Mouse (Mus musculus) gastrocnemius, postnatal 10 days (tissue): ENCODE data around the gene Pcp4. TPM values are rescaled to one million over a fixed set of nuclear protein-coding genes. Genes with fewer than 3 reads are reported as not detected.
A peak's percentile ranks its signal among the peaks of the same experiment; 100 is the strongest.

Experiments used
- DNase-seq: peaks from one replicate; pipeline ENCODE4 v3.0.0; 2021; ENCODE audit warnings: mixed read lengths
- total RNA-seq, 2 experiments: library from RNA; stranded (reverse); gene quantifications; 2 replicates each; pipeline ENCODE4 v1.2.3; 2021

Pcp4 gene
- total RNA-seq, 2 experiments from 2014 or later, result 2.4 TPM; not detected in 1

DNA sequence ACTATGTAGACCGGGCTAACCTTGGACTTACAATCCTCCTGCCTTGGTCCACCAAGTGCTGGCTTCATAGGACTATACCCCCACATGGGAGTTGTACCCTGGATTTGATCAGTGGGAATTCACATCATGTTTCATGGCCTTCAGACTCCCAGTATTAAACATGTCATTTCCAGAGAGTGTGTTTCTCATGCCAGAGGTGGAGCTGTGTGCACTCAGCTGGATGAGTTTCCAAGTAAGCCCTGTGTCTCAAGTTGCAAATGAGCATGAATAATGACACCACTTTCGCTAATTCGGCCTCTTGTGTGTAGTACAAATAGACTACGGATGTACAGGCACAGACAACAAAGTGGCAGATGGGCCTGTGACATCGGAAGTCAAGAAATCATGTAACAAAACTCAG, 20.6 kb downstream of the Pcp4 start:
- DNase-seq, result no peak

DNA sequence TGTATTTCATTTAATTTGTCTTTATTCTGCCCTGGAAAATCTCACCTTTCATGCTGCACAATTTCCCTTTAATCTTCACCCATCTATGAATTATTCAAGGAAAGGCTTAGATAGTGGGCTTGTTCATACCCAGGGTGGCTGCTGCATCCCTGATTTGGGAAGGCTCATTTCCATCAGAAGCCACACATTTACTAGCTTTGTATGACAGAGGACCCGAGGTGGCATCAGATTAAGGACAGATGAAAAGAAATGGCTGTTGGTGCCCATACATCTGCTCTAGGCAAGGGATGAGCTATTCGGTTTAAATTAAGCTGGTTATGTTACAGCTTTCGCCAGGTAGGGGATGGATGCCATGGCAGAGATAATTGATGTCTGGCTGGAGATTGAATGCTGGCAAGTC, 24.1 kb downstream of the Pcp4 start:
- DNase-seq, result no peak

DNA sequence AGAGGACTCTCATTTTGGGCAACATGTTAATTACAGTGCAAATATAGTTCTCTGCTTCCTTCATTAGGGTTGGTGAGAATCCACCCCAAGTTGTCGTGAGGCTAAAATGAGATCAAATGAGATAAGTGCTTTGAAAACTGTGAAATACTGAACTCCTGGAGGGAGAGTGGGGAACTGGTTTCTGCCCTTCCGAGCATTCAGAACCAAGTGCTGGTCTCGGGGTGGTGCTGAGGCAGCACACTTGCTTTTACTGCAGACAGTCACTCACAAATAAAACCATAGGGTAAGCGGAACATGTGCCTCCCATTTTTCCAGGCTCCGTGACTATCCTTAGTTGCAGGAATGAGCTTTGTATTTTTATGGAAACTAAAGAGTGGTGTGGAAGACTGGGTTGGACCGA, 26.7 kb downstream of the Pcp4 start:
- no peak for DNase-seq

DNA sequence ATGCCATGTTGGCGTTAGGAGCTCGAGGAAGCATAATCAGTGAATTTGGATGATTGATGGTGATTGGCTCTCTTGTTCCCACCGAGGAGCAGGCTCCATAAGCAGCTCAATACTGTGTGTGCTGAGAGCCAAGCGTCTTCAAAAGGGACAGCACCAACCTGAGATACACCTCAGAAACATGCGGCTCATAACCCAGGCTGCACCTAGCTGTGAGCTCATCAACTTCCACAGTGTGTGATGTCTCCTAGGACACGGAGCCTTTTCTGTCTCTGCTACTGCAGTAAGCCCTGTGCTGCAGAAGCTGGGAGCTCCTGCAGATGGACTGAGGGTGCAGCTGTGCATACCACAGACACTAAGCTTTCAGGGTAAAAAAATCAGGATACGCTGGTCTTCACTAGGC, 31.5 kb downstream of the Pcp4 start:
- DNase-seq, result no peak

DNA sequence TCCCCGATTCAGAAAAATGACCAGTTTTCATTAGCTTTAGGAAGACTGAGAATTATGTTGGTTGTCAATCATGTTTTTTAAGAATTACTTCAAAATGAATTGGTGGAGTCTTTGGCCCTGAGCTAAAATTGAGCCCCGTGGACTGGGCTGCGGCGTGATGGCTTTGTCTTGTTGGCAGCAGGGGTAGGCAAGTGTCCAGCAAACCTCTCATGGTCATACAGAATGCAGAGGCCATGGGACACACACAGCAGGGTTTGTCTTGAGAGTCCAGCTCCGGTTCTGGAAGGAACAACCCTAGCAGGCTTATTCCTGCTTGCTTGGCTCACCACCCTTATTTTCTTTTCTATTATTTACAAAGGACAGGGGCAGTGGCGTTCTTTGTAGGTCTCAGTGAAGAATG, 33.8 kb downstream of the Pcp4 start:
- DNase-seq, result no peak

DNA sequence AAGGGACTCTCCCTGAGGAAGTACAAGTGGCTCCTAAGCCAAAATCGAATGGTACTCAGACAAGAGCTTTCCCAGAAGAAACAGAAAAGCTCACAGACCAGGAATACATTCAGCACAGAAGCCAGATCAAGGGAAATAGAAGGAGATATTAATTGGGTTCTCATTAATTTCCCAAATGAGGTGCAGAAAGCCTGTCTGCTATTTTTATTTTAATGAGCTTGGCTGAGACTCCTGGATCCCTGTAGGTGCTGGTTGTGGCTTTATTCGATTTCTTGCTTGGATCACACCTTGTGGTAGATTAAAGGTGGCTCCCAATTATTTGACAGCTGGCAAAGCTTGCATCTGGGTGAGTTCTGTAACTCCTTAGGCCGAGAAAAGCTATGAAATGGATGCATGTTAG, 35.2 kb downstream of the Pcp4 start:
- DNase-seq, result no peak

DNA sequence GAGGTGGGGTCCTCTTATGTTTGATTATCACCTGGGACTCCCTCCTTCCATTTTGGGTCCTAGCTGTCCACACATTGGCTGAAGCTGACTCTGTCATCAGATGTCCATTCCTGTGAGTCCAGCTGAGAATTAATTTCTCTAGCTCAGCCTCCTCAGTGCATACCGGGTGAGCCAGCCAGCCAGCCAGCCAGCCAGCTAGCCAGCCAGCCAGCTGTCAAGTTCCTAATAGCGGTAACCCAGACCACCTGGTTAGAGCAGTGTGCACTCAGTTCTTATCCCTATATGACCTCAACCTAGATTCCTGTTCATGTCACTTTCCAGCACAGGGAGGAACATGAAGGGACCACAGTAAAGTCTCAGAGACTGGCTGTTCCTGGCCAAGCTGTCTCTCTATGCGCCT, 47.1 kb downstream of the Pcp4 start:
- peak; percentile 28 for DNase-seq

DNA sequence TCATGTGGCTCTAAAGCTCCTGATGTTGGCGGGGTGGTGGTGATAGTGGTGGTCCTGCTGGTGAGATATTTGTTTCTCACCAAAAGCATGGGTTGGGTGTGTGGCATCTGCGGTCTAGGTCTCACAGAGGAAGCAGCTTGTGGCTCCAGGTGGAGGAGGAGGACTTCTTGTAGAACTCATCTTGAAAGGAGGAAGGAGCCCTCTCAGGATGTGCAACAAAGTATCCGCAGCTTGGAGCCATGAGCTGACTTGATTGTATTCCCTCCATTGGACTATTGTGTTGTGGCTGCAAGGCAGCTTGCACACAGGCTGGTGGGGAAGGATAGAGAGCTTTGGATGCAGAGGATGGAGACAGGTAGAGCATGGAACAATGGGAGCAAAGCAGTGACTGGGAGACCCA, 60.1 kb downstream of the Pcp4 start:
- DNase-seq, result no peak

DNA sequence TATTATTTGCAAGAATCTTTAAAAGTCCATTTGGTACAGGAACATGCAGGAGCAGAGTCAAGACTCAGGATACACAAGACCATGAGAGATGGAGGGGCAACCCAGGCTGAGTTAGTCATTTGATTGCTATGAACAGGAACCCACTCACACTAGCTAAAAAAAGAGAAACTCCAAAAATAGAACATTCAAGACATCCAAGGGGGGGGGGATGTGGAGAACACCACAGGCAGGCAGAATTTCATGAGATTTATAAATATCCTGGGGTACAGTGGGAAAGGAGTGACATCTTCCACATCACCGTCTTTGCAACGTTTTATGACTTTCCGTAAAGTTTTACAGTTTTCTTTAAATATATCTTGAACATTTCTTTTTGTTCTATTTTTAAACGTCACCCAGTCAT, 61.1 kb downstream of the Pcp4 start:
- DNase-seq, result no peak

DNA sequence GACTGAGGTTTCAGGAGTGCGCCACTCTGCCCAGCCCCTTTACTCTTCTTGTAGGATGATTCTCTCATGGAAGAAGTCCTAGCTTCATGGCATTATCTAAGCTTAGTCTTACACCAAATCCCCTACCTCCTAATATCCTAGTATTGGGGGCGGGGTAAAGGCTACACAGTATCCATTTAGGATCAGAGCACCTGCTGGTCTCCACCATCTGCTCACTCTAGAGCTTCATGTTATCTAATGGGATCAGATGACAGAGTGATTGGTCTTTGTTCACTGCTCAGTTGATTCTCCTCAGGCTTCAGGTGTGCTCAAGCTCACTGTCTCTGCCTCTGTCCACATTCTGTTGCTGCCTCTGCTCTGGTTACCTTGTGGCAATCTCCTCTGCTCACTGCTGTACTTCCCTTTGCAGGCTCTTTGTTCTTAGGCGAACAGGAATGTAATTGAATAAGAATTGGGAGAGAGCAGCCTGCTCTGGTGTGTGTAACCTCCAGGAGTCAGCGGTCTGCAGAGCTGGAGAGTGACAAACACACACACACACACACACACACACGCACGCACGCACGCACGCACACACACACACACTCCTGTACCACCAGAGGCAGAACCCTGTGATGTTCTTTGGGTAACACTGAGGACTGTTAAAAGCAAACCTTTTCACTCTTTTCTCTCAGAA, 62.6 kb downstream of the Pcp4 start:
- DNase-seq, result no peak

DNA sequence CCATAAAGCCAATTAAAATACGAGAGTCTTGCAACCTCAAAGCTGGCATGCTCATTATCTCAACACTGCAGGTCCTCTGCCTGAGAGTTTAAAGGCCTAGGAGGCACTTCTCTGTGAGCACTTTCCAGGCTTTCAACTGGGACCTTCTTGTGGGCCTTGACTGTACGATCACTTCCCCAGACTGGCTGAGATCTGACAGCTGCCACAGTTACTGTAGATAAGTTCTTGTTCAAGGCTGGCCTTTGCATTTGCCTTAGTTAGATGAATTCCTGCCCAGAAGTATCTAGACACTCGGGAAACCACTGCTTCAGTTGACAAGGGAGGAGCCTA, 63.1 kb downstream of the Pcp4 start:
- no peak for DNase-seq

DNA sequence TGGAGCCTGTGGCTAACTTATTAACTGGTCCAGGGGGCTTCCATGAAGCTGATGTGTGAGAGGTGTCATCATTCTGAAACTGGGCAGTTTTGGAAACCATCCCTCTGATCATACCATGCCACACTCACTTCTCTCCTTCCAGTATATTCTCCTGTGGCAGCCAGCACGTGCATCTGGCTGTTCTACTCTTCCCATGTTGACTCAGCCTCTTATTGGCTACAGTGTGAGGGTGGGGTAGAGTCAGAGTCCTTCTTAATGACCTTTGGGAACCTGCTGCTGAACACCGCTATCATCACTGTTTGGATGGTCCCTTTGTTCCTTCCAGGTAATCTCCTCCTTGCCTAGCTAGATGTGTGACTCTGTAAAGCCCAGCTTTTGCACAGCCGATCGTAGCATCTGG, 63.6 kb downstream of the Pcp4 start:
- no peak for DNase-seq

DNA sequence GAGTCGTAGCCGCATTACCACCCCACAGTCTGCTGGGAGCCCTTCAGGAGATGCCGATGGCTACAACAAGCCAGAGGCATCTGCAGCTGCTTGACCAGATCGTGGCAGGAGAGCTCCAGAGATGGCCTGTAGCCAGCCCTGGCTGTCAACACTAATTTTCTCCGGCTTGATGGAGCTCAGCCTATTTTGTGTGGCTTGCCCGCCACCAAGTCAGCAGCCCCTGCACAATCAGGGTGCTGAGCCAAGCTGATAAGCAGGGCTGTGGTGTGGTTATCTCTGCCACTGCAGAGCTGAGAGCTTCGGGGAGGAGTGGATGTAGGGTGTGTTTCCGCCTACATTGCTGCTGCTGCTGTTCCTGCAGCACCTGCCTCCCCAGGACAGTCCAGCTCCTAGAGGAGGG, 66.3 kb downstream of the Pcp4 start:
- DNase-seq, result no peak

DNA sequence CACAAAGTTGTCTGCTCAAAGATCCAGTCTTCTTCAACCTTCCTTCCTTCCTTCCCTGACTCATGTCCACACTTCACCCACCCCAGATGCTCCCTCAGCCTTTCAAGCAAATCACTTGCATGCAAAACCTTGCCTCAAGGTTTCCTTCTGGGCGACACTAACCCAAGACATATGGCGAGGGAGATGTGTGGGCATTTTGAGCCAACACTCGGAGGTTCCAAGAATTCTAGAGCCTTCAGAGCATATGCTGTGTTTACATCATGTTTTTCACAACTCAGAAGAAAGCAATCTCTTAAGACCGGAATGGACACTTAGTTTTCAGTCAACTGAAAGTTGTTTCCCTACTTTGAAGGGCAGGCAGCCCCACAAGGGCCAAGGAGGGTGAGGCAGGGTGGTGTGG, 67.9 kb downstream of the Pcp4 start:
- no peak for DNase-seq

DNA sequence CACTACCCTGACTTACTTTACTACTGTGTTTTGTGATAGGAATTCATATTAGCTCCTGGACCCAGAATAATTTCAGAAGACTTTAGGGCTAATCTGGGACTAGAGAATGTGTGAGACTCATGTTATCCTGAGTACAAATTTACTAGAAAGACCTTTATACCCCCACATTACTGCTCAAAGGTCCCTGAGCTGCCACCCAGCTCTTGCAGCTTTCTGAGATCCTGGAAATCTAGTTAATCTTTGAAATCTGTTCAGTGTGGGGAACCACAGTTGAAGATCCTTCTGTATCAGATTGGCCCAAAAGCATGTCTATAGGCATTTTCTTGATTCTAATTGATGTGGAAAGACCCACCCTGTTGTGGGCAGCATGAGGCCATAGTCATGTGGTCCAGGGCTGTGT, 69.0 kb downstream of the Pcp4 start:
- no peak for DNase-seq

DNA sequence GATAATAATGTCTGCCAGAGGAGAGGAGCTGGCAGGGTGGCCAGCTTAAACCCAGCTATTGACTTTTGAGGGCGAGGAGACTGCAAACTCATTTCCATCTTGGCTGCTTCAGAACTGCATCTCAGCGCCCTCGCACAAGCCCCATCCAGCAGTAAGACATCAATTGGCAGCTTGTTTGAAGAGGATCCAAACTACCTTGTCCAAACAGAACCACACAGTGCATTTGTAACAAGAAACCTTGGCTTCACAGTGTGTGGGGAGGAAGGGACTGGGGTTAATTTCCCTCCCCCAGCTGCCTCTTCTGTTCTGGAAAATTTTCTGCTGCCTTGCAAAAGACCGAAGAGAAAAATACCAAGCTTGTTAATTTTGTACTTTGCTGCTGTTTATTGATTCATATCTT, 71.7 kb downstream of the Pcp4 start:
- DNase-seq, result no peak

DNA sequence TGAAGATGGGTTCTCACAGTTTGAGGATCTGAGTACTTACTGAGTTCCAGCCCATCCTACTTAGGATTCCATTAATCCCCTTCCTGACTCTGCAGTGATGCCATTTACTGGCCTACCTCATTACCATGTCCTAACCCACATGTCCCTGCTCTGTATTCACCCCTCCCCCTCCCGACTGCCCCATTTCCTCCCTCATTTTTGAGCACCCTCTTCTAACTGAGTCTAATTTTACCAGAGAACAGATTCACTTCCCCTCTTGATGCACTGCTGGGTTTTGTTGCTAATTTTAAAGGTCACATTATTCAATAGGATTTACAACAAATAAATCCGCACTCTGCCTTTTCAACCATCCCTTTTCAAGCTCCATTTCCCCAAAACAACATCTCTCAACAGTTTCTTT, 73.7 kb downstream of the Pcp4 start:
- no peak for DNase-seq

DNA sequence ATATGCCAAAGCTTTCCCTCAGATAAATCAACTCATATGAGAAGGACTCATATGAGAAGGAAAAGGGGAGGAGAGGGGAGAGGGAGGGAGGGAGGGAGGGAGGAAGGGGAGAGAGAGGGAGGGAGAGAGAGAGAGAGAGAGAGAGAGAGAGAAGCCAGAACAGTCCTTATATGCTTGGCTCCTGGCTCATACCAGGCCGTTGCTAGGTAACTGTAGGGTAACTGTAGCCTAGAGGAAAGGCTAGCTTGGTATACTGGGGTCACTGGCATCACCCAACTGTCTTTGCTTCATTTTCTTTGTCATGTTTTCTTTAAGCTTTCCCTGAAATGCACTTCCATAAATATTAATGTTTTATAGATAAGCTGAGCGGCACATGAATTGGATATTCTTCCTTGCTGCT, 85.3 kb downstream of the Pcp4 start:
- DNase-seq, result no peak

DNA sequence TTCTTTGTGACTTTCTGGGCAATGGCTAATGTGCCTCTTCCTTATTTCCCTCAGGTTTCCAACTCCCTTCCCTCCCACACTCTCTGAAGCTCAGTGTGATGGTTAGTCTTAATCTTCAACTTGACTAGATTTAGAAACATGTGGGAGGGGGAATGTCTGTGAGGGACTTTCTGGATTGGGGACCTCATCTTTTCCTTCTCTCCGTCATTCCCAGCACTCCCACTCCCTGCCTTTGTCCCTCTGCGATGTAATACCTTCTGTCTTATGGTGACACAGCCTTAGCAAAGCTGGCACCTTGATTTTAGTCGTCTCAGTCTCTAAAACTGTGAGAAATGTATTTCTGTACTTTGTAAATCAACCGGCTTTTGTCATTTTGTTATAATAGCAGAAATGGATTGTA, 88.0 kb downstream of the Pcp4 start:
- DNase-seq, result no peak

DNA sequence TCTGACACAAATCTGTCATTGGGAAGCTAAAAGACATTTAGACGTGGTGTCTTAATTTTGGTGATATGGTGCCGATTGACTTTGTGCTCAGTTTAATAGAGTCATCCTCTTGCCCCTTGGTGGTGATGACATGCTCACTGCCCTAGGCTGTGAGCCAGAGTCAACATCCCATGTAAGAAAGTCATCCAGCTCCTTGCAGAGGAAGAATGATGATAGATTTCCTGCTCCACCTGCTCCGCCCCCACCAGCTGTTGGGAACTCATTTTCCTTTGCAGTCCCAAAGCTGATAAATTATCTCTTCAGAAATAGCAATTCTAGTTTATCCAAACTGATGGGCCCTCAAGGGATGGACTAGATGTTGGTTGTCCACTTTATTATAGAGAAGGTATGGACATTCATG, 89.2 kb downstream of the Pcp4 start:
- DNase-seq, result no peak

DNA sequence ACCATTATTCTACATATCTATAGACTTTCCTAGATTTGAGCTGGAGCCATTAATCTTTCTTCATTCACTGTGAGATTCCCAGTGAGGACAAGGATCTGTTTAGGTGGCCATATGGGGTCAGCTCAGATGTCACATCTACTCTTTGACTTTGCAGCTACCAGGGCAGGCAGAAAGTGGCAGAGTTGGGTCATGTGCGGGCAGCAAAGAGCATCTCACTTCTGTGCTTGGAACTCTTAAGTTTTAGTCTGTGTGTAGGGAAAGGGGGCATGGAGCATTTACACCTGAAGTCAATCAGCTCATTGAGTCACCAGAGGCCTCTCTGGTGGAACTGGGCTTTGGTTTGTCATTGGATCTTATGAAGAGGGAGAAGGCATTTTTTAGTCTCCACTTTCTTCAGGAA, 90.9 kb downstream of the Pcp4 start:
- DNase-seq, result no peak

DNA sequence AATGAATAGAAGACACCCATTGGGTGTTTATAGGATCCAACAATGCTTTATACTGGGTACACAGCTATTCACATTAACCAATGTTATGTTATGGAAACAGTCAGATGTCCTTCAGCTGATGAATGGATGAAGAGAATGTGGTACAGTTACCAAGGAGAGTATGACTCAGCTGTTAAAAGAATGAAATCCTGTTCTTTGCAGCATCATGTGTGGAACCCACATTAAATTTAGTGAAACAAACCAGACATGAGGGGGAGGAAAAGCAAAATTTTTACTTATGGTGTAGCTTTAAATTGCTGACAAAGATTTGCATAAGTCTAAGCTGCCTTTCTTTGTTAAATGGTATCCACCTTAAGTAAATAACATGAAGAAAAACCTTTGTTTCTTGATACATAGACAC, 92.4 kb downstream of the Pcp4 start:
- DNase-seq, result no peak

DNA sequence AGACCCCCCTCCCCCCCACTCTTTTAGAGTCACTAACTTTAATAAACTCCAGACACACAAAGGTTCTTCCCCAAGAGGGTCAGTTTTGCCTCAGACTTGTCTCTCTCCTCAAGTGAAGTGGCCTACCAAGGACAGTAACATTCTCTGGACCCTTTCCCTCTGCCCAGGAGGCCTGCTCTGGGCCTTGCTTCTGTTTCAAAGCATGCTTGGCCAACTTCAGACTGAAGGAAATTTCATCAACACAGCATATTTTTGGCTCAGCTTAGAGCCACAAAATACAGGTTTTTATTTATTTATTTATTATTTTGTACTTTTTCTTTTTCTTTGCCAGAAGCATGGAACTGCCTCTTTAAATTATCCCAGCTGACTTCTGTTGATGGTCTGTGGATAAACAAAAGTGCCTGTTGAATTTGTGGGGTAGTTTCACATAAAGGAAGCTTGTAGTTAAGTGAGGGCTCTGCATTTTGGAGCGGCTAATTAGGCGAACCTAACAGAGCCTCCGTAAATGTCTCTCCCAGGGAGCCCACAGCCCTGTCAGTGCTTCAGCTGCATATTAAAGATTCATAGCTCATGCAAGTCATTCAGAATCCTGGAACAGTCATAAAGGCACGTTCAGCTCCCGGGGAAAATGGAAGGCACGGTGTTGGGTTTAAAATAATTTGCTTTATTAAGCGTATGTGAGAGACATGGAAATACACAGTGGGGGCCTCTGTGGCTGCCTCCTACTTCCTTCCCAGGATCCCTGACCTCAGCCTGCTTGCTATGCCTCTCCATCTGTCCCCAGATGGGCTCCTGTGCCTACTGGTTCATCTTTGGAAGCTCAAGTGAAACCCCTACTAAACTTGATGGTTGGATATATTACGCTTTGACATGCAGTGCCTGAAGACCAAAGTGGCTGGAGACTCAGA, 96.2 kb downstream of the Pcp4 start:
- DNase-seq, result no peak

DNA sequence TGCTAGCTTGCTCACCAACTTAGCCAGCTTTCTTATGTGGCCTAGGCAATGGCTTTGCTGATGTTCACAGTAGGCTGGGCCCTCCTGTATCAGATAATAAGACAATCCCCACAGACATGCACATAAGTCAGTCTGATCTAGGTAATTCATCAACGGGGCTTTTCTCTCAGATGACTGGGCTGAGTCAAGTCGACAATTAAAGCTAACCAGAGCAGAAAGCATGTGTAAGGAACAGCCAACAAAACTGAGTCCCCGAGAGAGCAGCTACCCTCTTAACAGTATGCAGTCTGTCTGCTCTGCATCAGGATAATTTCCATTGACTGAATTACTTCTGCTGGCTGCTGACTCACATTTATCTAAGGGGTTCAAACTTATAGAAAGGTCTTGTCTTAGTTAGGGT, 100.0 kb downstream of the Pcp4 start:
- no peak for DNase-seq
